ENCODE assay signal across 11 mouse cellular contexts in the genomic region with DNA sequence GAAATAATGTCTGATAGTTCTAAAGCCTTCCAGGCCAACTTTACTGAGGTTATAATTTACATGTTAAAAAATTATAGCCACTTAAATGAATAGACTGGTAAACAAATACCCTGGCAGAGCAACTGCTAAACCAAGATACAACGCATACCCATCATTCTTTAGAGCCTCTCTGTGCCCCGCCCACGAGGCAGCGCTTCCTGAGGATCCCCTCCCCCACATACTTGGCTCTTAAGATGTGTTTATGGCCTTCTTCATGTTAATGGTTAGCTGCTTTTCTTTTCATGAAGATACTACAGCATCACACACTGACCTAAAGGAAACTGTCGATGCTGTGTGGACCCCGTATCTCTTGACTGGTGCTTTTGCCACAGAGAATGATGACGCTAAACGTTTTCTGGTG.
"Had no signal": no experiment of that assay in that cellular context is flagged by ENCODE, and none has a peak within 500 bp of the region (broad histone marks: within the 10 kb centered on the region; RNA-seq: fewer than 3 reads in every experiment).

No protein-coding gene starts in this region.

- H3K27ac ChIP-seq: hindbrain, postnatal 0 days; limb, embryonic 12.5 days; liver, embryonic 13.5 days; midbrain, embryonic 13.5 days; stomach, postnatal 0 days had no signal

- H3K9ac ChIP-seq: limb, embryonic 12.5 days; liver, embryonic 13.5 days; liver, postnatal 0 days; midbrain, embryonic 13.5 days had no signal

- H3K9me3 ChIP-seq: limb, embryonic 12.5 days; liver, embryonic 13.5 days; midbrain, embryonic 13.5 days had no signal

- DNase-seq: layer of hippocampus, adult 9-11 months; layer of hippocampus, postnatal 36 days; liver; liver, embryonic 13.5 days; liver, postnatal 0 days; right cerebral cortex, adult 18-20 months; thymus, postnatal 14 days had no signal

- ATAC-seq: hindbrain, postnatal 0 days; liver, postnatal 0 days; midbrain, embryonic 13.5 days had no signal

- H3K27me3 ChIP-seq: limb, embryonic 12.5 days; liver, embryonic 13.5 days; midbrain, embryonic 13.5 days had no signal

- H3K4me3 ChIP-seq: limb, embryonic 12.5 days; liver, embryonic 13.5 days; midbrain, embryonic 13.5 days had no signal

- H3K4me2 ChIP-seq: limb, embryonic 12.5 days; liver, embryonic 13.5 days; midbrain, embryonic 13.5 days had no signal

- H3K36me3 ChIP-seq: liver, embryonic 13.5 days; midbrain, embryonic 13.5 days had no signal
